Mouse (Mus musculus): ENCODE measurements at regions not wholly inside any gene's neighbourhood (a gene's known extent, or its start where the extent isn't known, plus 50 kb on each side); places are given as distances from the start of the nearest gene placed in this dataset.

DNA sequence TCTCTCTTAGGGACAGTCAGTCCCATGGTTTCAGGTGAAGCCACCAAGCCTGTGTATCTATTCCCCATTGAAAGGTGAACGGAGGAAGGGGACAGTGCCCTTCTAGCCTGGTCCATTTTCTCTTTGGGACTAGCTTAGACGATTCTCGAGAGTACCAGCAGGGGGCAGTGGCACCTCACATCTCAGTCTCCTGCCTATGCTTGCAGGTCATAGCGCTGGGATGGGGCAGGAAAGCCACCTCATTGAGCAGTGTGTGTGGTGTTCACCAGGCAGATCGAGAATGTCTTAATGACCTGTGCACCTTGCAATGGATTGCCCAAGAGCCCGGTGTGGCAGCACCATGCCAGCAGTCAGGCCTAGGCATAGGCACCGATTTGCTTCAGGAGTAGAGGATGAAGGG is 100.7 kb upstream of the Podxl start:
- ATAC-seq (replicated peaks; ENCODE audit: poor library complexity), result peak; percentile 81

DNA sequence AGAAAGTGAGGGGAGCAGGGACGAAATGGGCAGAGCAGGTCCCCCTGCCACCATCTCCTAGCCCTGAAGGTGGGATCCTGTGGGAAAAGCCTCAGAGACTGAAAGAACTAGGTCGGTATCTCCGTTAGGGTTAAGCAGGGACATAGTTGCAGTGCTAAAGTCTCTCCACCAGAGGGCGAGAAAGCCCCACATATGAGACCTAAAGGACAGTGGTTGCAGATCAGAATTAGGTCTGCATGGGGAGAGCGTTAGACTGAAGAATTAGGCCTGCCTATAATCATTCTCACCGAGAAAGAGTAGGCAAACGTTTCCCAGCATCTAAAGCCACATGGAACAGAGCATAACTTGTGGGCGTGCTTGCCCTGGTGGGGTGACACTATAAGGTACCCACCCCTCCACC is 97.0 kb upstream of the Podxl start:
- ATAC-seq (replicated peaks; ENCODE audit: poor library complexity), result peak; percentile 73

DNA sequence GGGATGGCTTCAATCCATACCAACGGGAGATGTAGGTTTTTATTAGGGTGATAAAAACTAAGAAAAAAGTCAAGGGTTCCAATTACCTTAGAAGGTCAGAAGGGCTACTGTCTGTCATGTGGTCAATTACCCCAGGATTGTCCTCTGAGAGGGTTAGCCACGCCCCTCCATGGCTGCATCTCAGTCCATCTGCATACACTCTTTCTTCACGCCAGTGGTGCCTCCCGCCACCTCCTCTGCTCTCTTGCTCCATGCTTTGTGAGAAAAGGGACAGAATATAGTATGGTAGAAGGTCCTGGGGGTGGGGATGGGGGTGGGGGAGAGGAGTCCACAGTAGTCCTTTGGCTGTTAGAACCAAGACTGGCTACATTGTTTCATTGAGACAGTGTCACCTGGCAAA is 96.1 kb upstream of the Podxl start:
- ATAC-seq (replicated peaks; ENCODE audit: poor library complexity), result no peak

DNA sequence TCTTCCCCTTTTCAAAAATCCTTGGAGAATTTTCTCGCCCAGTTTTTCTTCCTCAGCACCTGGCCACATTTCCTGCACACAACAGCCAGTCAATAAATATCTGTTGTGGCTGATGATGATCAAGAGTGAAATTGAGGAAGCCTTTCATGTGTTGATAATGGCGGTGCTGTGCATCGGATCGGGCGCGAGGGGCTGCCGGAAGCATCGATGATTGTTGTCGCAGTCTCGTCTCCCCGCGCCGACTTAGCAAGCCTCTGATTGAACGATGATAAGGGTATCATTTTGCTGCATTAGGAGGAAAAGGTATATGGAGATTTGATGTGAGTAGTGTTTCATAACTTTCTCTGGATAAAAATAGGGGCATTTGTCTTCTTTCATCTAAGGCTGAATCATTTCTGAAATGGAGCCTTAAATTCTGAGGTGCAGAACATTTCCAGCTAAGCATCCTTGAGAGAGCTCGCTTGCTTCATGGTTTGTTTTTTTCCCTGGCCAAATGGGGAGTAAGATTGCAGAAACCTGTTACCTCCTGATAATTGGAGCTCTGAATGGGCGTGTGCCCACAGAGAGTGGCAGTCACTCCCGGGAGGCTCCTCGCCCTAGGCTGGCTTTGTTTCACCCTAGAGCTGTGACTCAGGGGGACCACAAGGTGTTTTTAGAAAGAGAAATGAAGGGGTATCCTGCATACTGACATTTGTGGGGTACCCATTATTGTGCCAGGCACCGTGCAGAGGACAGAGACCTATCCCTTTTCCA is 94.8 kb upstream of the Podxl start:
- peak; percentile 86 for ATAC-seq (replicated peaks; ENCODE audit: poor library complexity)

DNA sequence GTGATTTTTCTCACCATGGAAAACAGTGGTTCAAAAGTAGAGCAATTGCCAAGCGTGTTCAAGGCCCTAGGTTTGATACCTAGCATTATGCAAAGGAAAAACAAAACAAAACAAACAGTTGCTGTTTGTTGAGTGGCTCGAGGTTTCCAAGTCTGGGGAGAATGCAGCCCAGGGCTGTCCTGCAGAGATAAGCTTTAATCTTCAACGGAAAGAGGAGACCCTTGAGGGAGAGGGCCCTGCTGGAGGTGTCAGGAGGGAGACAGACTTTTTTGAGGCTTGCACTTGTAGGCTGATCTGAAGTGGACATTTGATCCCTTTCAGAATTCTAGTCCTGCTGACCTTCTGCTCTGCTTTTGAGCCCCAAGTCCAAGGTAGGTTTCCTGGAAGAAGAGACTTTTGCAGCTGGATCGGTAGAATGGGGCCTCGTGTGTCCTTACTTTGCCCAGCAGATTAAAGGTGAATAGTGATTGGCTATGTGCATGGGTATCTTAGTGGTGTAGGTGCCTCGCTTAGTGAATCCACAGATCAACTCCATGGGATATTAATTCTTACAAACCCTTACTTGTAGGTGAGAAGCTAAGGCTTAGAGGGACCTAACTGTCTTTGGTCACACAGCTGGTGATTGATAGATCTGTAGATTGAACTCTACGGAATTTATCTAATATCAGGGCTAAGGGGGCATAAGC is 87.2 kb upstream of the Podxl start:
- peak; percentile 95 for ATAC-seq (replicated peaks; ENCODE audit: poor library complexity)

DNA sequence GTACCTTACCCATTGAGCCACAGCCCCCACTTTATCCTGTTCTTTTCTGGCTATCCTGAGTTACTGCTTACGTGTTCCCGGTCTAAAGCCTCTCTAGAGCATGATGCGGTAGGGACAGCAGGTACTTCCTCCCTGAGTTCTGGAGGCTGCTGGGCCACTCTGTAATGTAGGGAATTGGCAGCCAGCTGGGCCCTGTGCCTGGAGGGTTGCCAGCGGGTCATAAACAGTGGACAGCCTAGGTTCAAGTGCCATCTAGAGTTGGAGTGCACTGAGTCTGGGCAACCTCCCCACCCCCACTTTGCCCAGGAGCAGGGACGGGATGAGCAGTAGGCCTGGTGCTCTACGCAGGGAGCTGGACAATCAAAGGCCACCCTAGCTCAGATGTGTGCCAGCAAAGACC is 81.5 kb upstream of the Podxl start:
- ATAC-seq (replicated peaks; ENCODE audit: poor library complexity), result no peak

DNA sequence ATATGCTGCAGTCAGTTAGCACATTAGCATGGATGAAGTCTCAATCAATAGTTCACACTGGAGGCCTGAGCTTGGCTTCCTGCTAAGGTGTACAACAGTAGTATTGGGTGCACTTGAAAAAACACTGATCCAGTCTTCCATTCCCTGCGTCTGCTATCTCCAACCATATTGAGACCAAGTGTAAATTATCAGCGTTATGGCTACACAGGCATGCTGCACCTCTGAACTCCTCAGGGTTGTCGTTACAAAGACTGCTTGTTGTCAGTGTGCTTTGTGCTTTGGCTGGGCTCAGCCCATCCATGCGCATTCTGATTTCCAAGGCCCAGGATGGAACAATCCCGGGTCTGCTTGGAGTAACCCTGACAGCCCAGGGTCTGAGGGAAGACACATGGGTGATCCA is 80.7 kb upstream of the Podxl start:
- ATAC-seq (replicated peaks; ENCODE audit: poor library complexity), result peak; percentile 51; the same call in 1 of the 2 replicates

DNA sequence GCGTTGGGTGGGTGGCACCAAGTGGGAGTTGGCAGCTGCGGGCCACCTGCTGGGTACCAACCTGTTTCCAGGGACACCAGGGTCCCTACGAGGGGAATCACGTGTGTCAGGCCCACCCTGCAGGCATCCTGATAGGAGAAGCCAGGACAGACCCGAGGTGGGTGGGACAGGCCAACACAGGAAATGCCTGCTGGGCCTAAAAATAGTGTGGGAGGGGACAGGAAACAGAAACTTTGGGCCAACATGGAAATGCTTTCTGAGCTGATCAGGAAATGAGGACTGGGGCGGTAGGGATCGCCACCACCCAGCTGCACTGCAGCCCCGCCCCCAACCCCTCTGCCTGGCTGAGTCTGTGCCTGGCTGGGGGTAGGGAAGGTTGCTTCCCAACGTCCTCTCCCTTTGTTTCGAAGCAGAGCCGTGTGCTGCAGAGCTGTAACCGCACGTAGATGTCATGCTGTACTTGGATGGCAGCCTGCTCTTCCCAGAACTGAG is 78.7 kb upstream of the Podxl start:
- peak; percentile 71 for ATAC-seq (replicated peaks; ENCODE audit: poor library complexity)

DNA sequence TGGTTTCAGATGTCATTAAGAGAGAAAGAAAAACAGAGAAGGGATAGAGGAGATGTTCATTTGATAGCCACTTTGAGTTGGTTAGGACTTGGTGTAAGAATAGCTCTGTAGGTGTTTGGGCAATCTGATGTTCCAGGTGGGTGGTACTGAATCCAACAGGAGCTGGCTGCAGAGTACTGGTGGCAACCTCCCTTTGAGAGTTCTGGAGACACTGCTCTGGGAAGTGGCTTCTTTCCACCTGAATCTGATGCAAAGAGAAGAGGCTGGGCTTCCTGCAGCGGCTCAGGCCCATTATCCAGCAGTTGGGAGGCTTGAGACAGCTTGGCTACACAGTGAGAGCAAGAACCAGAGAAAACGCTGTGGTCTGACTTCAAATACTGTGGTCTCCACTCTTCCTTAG is 77.0 kb upstream of the Podxl start:
- ATAC-seq (replicated peaks; ENCODE audit: poor library complexity), result no peak

DNA sequence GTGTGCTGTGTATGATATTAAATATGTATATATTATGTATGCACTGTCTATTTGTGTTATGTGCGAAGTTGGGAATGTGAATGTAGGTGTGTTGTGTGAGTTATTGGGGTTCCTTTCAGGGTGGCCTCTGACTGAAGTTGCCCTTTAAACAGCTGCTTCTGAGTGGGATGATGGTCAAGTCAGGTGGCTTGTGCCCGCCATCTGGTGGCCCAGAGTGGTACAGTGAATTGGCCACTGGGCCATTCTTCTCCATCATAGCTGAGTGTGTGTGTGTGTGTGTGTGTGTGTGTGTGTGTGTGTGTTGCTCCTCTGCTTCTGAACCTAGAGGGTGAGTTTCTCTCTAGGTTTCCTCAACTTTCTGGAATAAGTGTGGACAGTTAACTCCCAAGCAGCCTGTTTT is 75.7 kb upstream of the Podxl start:
- ATAC-seq (replicated peaks; ENCODE audit: poor library complexity), result peak; percentile 71

DNA sequence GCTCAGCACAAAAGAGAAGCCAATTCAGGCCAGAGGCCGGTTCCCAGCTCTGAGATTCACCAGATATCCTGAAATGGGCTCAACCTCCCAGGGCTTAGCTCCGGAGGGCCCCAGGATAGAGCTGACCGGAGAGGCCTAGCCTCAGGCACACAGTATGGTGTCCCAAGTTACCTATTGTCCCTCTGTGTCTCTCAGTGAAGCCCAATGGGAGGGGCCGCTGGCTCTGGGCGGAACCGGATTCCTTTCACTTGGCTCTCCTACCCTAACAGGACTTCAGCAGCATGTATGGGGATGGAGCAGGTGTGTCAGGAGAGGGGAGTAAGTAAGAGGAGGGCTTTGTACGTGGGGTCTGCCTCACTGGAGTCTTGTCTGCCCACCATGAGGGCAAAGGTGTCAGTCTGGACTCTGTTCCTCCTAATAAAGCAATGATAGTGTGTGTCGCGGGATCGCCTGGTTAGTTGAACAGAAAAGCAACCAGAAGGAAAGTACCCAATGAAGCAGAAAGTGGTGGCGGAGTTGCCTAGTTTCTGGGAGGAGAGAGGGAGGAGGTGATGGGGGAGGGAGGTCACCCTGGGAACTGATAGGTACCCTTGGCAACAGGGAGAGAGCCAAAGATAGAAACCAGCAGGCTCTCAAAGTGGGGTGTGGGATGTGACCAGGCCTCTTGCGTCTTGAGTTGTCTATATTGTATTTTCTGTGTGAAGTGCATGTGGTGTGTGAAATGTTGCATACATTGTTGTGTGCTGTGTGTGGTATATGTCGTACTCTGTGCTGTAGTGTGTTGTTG is 74.8 kb upstream of the Podxl start:
- no peak for ATAC-seq (replicated peaks; ENCODE audit: poor library complexity)

DNA sequence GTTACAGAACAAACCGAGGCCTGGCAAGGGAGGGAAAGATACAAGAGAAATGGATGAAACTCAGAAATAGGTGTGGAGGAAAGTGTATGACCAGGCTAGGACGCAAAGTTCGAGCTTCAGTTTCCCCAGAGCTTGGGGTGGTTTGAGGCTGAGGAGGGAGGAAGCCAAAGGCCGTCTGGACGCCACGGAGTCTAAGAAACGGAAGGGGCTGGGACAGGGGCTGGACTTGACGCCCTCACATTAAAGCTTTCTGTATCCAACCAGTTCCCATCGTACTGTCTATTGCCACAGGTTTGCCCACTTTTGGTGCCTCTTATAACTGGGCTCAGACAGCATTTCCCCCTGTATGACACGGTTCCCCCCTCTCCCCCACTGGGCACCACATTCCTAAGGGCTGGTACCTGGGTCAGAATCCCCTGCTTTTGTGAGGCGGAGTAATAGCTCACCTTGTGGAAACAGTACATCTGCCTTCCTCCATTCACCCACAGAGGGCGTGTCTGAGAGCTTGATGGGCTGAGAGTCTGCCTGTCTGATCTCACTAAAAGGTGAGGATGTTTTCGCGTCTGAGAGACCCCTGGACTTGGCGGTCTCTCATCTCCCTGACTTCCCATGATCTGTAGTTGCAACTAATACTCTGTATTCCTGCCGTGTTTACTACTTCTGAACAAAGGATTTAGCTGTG is 73.7 kb upstream of the Podxl start:
- no peak for ATAC-seq (replicated peaks; ENCODE audit: poor library complexity)

DNA sequence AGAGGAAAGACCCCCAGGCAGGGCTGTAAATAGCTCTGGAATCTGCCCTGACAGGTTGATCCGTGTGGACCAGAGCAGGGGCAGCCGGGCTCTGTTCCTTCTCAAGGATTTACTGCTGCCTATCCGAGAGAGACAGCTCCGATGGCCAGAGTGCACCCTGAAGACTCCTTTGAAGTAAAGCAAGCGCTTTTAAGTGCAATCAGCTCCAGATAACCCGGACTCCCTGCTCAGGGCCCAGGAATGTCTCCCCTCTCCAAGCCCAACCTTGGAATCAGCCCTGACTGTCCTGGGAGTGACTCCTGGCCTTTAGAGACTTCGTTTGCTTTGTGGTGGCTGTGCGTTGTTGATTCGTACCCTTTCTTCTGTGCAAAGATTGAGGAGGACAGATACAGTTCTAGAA is 73.2 kb upstream of the Podxl start:
- no peak for ATAC-seq (replicated peaks; ENCODE audit: poor library complexity)

DNA sequence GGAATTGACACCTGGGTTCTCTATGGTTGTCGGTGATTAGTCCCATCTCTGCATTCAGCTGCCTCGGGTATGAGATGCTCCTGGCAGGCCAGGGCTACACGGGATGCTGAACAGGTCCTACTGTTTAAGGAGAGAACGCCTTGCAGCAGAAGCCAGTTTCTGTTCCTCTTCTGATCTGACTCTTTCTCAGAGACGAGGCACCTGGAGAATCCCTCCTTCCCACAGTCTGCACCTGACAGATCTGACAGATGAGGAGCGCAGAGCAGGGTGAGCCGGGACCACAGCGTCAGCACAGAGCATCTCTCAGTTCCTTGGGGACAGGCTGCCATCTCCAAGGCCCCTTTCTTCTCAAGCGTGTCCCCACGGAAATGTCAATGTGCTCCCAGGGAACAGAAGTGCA is 68.7 kb upstream of the Podxl start:
- no peak for ATAC-seq (replicated peaks; ENCODE audit: poor library complexity)

DNA sequence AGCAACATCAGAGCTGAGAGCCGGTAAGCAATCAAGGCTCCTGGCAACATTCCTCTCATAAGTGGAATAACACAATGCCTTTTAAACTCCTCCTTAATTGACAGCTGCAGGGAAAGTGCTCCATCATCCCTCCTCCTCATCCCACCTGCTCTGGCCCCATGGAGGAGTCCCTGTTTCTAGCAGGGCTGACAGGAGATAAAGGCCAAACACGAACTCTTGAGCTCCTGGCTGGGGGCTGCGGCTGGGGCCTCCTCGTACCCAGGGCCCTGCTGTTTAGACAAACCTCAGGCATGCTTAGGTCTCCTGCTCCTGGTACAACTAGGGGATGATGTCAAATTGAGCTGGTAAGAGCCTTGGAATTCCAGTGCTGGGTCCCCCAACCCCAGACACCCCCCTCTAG is 66.2 kb upstream of the Podxl start:
- ATAC-seq (replicated peaks; ENCODE audit: poor library complexity), result no peak

DNA sequence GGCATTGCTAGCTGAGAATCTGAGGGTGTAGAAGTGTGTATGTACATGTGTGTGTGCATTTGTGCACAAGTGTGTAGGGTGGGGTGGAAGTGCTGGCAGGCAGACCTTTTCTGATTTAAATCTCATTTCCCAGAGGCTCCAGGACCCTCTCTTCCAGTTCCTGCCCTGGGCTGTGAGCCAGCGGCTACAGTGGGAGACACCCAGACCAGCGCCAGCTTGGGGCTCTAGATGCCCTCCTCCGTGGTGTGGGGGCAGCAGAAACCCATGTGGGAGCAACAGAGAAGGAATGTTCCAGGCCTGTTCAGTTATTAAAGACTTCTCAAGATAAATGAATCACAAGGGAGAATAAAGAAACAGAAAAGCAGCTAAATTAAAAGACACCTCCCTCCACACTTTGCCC is 64.1 kb upstream of the Podxl start:
- no peak for ATAC-seq (replicated peaks; ENCODE audit: poor library complexity)

DNA sequence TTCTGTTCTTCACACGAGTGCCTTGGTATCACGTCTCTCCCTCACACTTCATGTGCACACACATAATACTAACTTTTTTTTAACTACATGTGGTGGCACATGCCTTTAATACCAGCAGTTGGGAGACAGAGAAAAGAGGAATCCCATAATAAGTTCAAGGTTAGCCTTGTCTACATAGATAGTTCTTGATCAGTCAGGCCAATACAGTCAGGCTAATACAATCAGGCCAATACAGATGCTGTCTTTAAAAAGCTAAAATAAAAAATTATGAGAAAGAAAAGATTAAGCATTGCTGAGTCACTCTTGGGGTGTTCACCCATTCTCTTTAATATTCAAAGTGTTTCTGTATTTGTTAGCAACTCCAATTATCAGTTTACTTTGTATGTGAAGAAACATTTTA is 61.3 kb upstream of the Podxl start:
- ATAC-seq (replicated peaks; ENCODE audit: poor library complexity), result peak; percentile 72

DNA sequence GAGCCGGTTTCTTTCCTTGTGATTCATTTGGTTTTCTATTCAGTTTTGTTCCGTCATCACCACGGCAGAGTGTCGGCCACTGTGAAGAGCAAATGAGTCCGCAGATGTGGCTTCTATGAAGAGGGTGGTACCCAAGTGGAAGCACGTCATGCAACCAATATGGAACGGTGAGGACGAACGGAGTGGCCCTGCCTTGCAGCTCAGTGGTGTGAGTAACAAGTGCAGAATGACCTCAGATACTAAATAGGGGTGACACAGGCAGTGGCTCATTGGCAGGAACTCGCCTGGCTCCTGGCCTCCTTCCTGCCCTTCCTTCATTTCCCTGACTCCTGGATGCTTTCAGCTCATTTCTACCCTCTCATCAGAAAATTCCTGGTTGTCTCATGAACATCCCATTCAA is 60.6 kb upstream of the Podxl start:
- ATAC-seq (replicated peaks; ENCODE audit: poor library complexity), result no peak

DNA sequence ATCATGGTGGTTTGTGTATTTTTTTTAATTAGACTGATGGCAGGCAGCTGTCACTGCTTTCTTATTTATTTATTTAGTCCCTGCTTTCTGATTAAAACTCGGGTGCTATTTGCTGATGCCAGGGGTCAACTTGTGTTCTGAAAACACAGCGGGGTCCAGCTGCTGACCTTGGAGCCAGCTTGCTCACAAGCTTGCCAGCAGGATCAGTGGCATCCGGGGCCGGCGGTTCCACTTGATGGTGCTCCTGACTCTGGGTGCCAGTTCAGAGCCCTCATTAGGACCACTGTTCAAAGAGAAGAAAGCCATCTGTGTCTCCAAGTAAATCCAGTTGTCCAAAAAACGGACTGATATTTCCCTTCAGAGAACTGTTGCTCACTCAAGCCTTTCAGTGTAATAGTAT is 57.2 kb upstream of the Podxl start:
- no peak for ATAC-seq (replicated peaks; ENCODE audit: poor library complexity)

DNA sequence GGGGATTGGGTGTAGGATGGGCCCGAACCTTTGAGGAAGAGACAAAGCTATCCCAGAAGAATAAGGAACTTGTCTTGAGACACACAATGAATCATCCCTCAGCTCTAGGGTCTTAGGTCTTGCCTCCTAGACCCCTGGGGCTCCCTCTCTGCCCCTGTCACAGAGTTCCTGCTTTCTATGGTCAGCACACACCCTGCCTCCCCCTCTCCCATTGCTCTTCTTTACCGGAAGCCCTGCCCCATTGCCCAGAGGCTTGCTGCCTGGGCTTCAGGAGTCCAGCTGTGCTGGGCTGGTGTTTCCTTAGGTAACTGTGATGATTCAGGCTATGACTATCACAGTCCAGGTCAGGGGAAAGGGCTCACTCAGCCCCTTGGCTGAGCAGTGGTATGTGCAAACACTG is 55.1 kb upstream of the Podxl start:
- no peak for ATAC-seq (replicated peaks; ENCODE audit: poor library complexity)

DNA sequence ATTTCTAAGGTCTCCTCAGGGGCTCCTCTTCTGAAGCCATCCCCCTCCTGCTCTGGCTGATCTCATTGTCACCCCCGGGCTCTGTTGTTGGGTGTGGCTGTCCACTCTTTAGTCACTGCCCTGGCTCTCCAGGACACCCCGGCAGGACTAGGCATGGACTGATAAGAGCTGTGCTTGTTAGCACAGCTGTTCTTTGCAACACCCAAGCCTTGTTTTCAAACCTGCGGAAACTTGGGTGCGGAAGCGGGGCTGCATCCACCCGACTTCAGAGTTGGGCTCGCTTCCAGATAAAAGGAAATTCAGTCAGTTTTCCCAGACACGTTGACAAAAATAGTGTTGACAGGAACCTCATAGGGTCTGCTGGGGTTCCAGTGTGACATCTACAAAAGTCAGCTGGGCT is 53.6 kb upstream of the Podxl start:
- ATAC-seq (replicated peaks; ENCODE audit: poor library complexity), result no peak

Measured in megakaryocyte progenitor cell, adult 5-6 weeks (primary cell).